Comparison of ENCODE assay signal across 25 mouse cellular contexts in genomic region chr16:70550835-70551234, GRCm38 (mm10).
"Had no signal": no experiment of that assay in that cellular context is flagged by ENCODE, and none has a peak within 500 bp of the region (broad histone marks: within the 10 kb centered on the region; RNA-seq: fewer than 3 reads in every experiment).

No protein-coding gene starts in this region.

- ATAC-seq: inflammation-experienced regulatory T-cells, adult 6 months; intestine, embryonic 16.5 days; liver, embryonic 12.5 days; midbrain, embryonic 13.5 days had no signal

- H3K27ac ChIP-seq: kidney, embryonic 15.5 days; limb, embryonic 10.5 days; limb, embryonic 13.5 days; liver, embryonic 12.5 days; liver, embryonic 15.5 days; lung, embryonic 15.5 days; midbrain, embryonic 13.5 days; neural tube, embryonic 13.5 days; stomach, postnatal 0 days had no signal

- H3K27me3 ChIP-seq: kidney, embryonic 15.5 days; limb, embryonic 13.5 days; liver, embryonic 12.5 days; liver, embryonic 15.5 days; lung, embryonic 15.5 days; megakaryocyte, embryonic 14.5 days; midbrain, embryonic 13.5 days; neural tube, embryonic 13.5 days had no signal

- H3K4me1 ChIP-seq: kidney, embryonic 15.5 days; limb, embryonic 10.5 days; limb, embryonic 13.5 days; liver, embryonic 12.5 days; liver, embryonic 15.5 days; lung, embryonic 15.5 days; megakaryocyte, embryonic 14.5 days; neural tube, embryonic 13.5 days had no signal

- H3K36me3 ChIP-seq: kidney, embryonic 15.5 days; limb, embryonic 10.5 days; limb, embryonic 13.5 days; liver, embryonic 12.5 days; liver, embryonic 15.5 days; lung, embryonic 15.5 days; midbrain, embryonic 13.5 days; neural tube, embryonic 13.5 days had no signal

- H3K9ac ChIP-seq: kidney, embryonic 15.5 days; limb, embryonic 13.5 days; liver, embryonic 12.5 days; liver, embryonic 15.5 days; lung, embryonic 15.5 days; midbrain, embryonic 13.5 days; neural tube, embryonic 13.5 days had no signal

- H3K9me3 ChIP-seq: kidney, embryonic 15.5 days; limb, embryonic 10.5 days; limb, embryonic 13.5 days; liver, embryonic 12.5 days; liver, embryonic 15.5 days; lung, embryonic 15.5 days; megakaryocyte, embryonic 14.5 days; midbrain, embryonic 13.5 days; neural tube, embryonic 13.5 days had no signal

- H3K4me2 ChIP-seq: kidney, embryonic 15.5 days; limb, embryonic 13.5 days; liver, embryonic 12.5 days; liver, embryonic 15.5 days; lung, embryonic 15.5 days; midbrain, embryonic 13.5 days; neural tube, embryonic 13.5 days had no signal

- H3K4me3 ChIP-seq: kidney, embryonic 15.5 days; limb, embryonic 10.5 days; limb, embryonic 13.5 days; liver, embryonic 12.5 days; liver, embryonic 15.5 days; lung, embryonic 15.5 days; megakaryocyte, embryonic 14.5 days; midbrain, embryonic 13.5 days; myocyte; neural tube, embryonic 13.5 days had no signal

- DNase-seq: kidney, adult 2 months; kidney, postnatal 10 days; kidney, postnatal 36 days; layer of hippocampus, postnatal 36 days; liver; lung, adult 18-20 months; lung, postnatal 10 days; lung, postnatal 36 days; right cerebral cortex, adult 18-20 months; right cerebral cortex, postnatal 14 days; right cerebral cortex, postnatal 4 days; thymus, postnatal 25 days had no signal
